Mouse (Mus musculus) MN1 (cell line): ENCODE measurements around the gene Lbr.

Source experiments
- DNase-seq: peaks from one replicate; pipeline ENCODE4 v3.0.0-alpha.2; 2016; ENCODE audit warnings: low spot score

Lbr gene

GRCm38 (mm10) chr1:181852466-181852865 lies 9.6 kb upstream of the Lbr start:
- no peak for DNase-seq

GRCm38 (mm10) chr1:181851521-181852310 lies 8.9 kb upstream of the Lbr start:
- no peak for DNase-seq

- no peak for DNase-seq
Observed at GRCm38 (mm10) chr1:181850441-181850840, 7.6 kb upstream of the Lbr start.

GRCm38 (mm10) chr1:181848210-181848609 lies 5.4 kb upstream of the Lbr start:
- DNase-seq = no peak

- no peak for DNase-seq
Observed at GRCm38 (mm10) chr1:181847396-181847795, 4.5 kb upstream of the Lbr start.

- no peak for DNase-seq
Observed at GRCm38 (mm10) chr1:181845767-181846166, 2.9 kb upstream of the Lbr start.

- no peak for DNase-seq
Observed at GRCm38 (mm10) chr1:181844874-181845547, 2.2 kb upstream of the Lbr start.

GRCm38 (mm10) chr1:181841864-181842672 lies 778 bp downstream of the Lbr start:
- peak; percentile 99 for DNase-seq

- DNase-seq = no peak
Observed at GRCm38 (mm10) chr1:181841396-181841795, 1.4 kb downstream of the Lbr start.

GRCm38 (mm10) chr1:181839746-181840366 lies 3.0 kb downstream of the Lbr start:
- no peak for DNase-seq

- no peak for DNase-seq
Observed at GRCm38 (mm10) chr1:181838111-181838510, 4.7 kb downstream of the Lbr start.

- DNase-seq = no peak
Observed at GRCm38 (mm10) chr1:181833143-181833542, 9.7 kb downstream of the Lbr start.

GRCm38 (mm10) chr1:181832720-181833119 lies 10.1 kb downstream of the Lbr start:
- DNase-seq = no peak

GRCm38 (mm10) chr1:181828365-181828764 lies 14.5 kb downstream of the Lbr start:
- no peak for DNase-seq

- DNase-seq = no peak
Observed at GRCm38 (mm10) chr1:181826716-181827115, 16.1 kb downstream of the Lbr start.

- no peak for DNase-seq
Observed at GRCm38 (mm10) chr1:181811481-181812223, 31.2 kb downstream of the Lbr start.

- DNase-seq = no peak
Observed at GRCm38 (mm10) chr1:181800667-181801066, 42.2 kb downstream of the Lbr start.

- no peak for DNase-seq
Observed at GRCm38 (mm10) chr1:181799911-181800310, 42.9 kb downstream of the Lbr start.

- no peak for DNase-seq
Observed at GRCm38 (mm10) chr1:181793541-181793940, 49.3 kb downstream of the Lbr start.

- no peak for DNase-seq
Observed at GRCm38 (mm10) chr1:181789952-181790351, 52.9 kb downstream of the Lbr start.

GRCm38 (mm10) chr1:181782600-181782999 lies 60.2 kb downstream of the Lbr start:
- peak; percentile 61 for DNase-seq
